Mouse (Mus musculus) testis, adult 2 months (tissue): Measurements from ENCODE around the gene Adi1.

Experiments
- CTCF ChIP-seq: fragments of 200-500 bp; IDR thresholded peaks from 2 replicates; pipeline ENCODE4 v1.5.1; 2012; ENCODE audit warnings: low read depth, mild to moderate bottlenecking, inconsistent platforms, low read length, moderate library complexity; ENCODE audit not compliant: control insufficient read depth, insufficient read depth, insufficient replicate concordance
- POLR2A ChIP-seq: fragments of 200-500 bp; IDR thresholded peaks from 2 replicates; pipeline ENCODE4 v1.6.1; 2012; ENCODE audit warnings: low read depth, mild to moderate bottlenecking, inconsistent platforms, low read length, moderate library complexity; ENCODE audit not compliant: control insufficient read depth

DNA sequence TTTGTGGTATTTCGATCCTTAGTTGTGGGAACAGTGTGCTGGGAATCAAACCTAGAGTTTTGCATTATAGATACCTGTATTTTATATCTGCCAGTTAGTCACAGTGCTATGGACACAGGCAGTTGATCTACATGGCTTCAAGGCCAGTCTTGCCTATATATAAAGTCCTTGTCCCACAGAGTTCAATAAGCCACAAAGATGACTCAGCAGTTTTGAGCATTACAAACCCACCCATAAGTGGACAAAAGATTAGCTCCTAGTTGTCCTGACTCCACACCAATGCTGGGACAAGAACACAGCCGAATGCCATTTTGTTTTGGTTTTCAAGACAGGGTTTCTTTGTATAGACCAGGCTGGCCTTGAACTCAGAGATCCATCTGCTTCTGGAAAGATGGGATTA is 46.6 kb upstream of the Adi1 start:
- TF ChIP-seq CTCF (no peak), POLR2A (no peak)
